Mouse (Mus musculus): ENCODE measurements around the gene Klrc1. TPM values are rescaled to one million over a fixed set of nuclear protein-coding genes. Genes with fewer than 3 reads are reported as not detected.
"Not testable (repeated sequence)": the region's sequence is repeated elsewhere in the genome, so short reads cannot be mapped to it uniquely, and the experiment has no call there.

Klrc1 gene
- polyA plus RNA-seq, 1 experiment from 2014 or later = not detected

DNA sequence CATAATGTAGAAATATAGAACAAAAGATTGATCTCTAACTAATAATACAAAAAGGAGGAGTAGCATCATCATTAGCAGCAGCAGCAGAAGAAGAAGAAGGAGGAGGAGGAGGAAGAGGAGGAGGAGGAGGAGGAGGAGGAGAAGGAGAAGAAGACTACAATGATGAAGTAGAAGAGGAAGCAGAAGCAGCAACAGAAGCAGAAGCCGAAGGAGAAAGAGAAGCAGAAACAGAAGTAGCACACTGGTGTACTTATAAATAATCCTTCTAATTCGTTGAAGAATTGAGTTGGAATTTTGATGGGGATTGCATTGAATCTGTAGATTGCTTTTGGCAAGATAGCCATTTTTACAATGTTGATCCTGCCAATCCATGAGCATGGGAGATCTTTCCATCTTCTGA lies 47.7 kb downstream of the Klrc1 start:
- H3K4me3 ChIP-seq (replicated peaks); H3K9me3 ChIP-seq; ATAC-seq (ENCODE audit: insufficient number of reproducible peaks, insufficient read depth, low FRiP score, low TSS enrichment, low read depth); H3K4me1 ChIP-seq (replicated peaks); H3K9ac ChIP-seq (replicated peaks); H3K27me3 ChIP-seq; H3K4me2 ChIP-seq; H3K27ac ChIP-seq; H3K36me3 ChIP-seq: not testable (repeated sequence)
- 78% methylated on average over 2 of the region's 2 CpGs for WGBS

DNA sequence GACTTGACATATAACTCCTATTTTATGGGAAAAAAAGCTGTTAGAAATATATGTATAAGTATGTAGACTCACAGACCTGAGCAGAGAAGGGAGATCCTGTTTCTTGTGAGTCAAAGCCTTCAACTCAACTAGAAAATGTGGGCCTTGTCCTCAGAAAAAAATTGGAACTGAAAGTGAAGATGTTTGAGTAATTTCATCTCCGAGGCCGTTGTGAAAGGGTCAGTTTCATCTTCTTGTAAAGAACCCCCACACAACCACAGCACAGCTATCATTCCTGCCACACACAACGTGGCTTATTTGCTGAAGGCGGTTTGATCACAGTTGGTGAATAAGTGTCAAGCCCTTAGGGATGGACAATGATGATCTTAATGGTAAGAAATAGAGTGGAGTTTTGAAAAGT lies 55.0 kb downstream of the Klrc1 start, which contains the start of gene Klrk1:
Klrk1 (minus strand) TSS at position 130 of the 400 bp plus-strand sequence.
- no peak within 1 kb of the TSS for H3K4me3 ChIP-seq (replicated peaks)
- H3K4me2 ChIP-seq = no peak within 1 kb of the TSS
- no peaks in the 10 kb centered on the region for H3K27me3 ChIP-seq
- no peaks in the 10 kb centered on the region for H3K36me3 ChIP-seq
- no peak within 1 kb of the TSS for H3K9ac ChIP-seq (replicated peaks)
- no peaks in the 10 kb centered on the region for H3K9me3 ChIP-seq
- no peaks in the 10 kb centered on the region for H3K4me1 ChIP-seq (replicated peaks)
- no peak within 1 kb of the TSS for H3K27ac ChIP-seq
- 84% methylated on average over 4 of the region's 4 CpGs for WGBS
- ATAC-seq (ENCODE audit: insufficient number of reproducible peaks, insufficient read depth, low FRiP score, low TSS enrichment, low read depth) = no peak

Small RNAs within 50 kb of the gene (microRNA-seq; reads per million reads assigned to microRNA genes)
- not detected for gene Mir680-1

Other genes with a start within 250 kb of the Klrc1 start
- gene Clec1a, start 227.0 kb downstream of the Klrc1 start, polyA plus RNA-seq (2016; fragmentation: Nextera tagmentation; extraction: Ambion mirVana) = 1.3 and 1.7 TPM in 2 replicates
- not detected in 2 replicates for gene Olr1, start 171.8 kb downstream of the Klrc1 start, polyA plus RNA-seq (2016; fragmentation: Nextera tagmentation; extraction: Ambion mirVana)
- gene Tmem52b, start 166.4 kb downstream of the Klrc1 start, polyA plus RNA-seq (2016; fragmentation: Nextera tagmentation; extraction: Ambion mirVana) = not detected in 2 replicates
- gene Gabarapl1, start 145.8 kb downstream of the Klrc1 start, polyA plus RNA-seq (2016; fragmentation: Nextera tagmentation; extraction: Ambion mirVana) = 46.4 and 46.6 TPM in 2 replicates
- not detected in 2 replicates for gene Klre1, start 101.1 kb downstream of the Klrc1 start, polyA plus RNA-seq (2016; fragmentation: Nextera tagmentation; extraction: Ambion mirVana)
- not detected in 2 replicates for gene Klrd1, start 87.2 kb downstream of the Klrc1 start, polyA plus RNA-seq (2016; fragmentation: Nextera tagmentation; extraction: Ambion mirVana)
- not detected in 2 replicates for gene Klrk1, start 55.1 kb downstream of the Klrc1 start, polyA plus RNA-seq (2016; fragmentation: Nextera tagmentation; extraction: Ambion mirVana)
- not detected in 2 replicates for gene Klrc3, start 35.6 kb downstream of the Klrc1 start, polyA plus RNA-seq (2016; fragmentation: Nextera tagmentation; extraction: Ambion mirVana)
- gene Klrc2, start 18.3 kb downstream of the Klrc1 start, polyA plus RNA-seq (2016; fragmentation: Nextera tagmentation; extraction: Ambion mirVana) = not detected in 2 replicates
- not detected in 2 replicates for gene Klri1, start 38.2 kb upstream of the Klrc1 start, polyA plus RNA-seq (2016; fragmentation: Nextera tagmentation; extraction: Ambion mirVana)
- gene Klri2, start 61.5 kb upstream of the Klrc1 start, polyA plus RNA-seq (2016; fragmentation: Nextera tagmentation; extraction: Ambion mirVana) = not detected in 2 replicates
- gene Gm156, start 105.3 kb upstream of the Klrc1 start, polyA plus RNA-seq (2016; fragmentation: Nextera tagmentation; extraction: Ambion mirVana) = not detected in 2 replicates
- not detected in 2 replicates for gene Gm17631, start 183.7 kb upstream of the Klrc1 start, polyA plus RNA-seq (2016; fragmentation: Nextera tagmentation; extraction: Ambion mirVana)
- gene Klra17, start 197.7 kb upstream of the Klrc1 start, polyA plus RNA-seq (2016; fragmentation: Nextera tagmentation; extraction: Ambion mirVana) = not detected in 2 replicates
- not detected in 2 replicates for gene Klra5, start 238.7 kb upstream of the Klrc1 start, polyA plus RNA-seq (2016; fragmentation: Nextera tagmentation; extraction: Ambion mirVana)